Mouse (Mus musculus): ENCODE measurements at regions not wholly inside any gene's neighbourhood (a gene's known extent, or its start where the extent isn't known, plus 50 kb on each side); places are given as distances from the start of the nearest gene placed in this dataset.

GRCm38 (mm10) chr6:138838043-138838442 lies 179.7 kb upstream of the Igbp1b start:
- TF ChIP-seq POLR2A (IDR thresholded peaks at IDR 0.05; ENCODE audit: borderline replicate concordance, extremely low read depth, insufficient read depth, insufficient read length, poor library complexity, severe bottlenecking) = no peak
- no peak for TF ChIP-seq CTCF (IDR thresholded peaks at IDR 0.05; ENCODE audit: borderline replicate concordance, extremely low read depth, insufficient read depth, insufficient read length)
